Mouse (Mus musculus) liver, embryonic 14.5 days (tissue): ENCODE data around the gene Rxfp2.

Experiments
- CTCF ChIP-seq: IDR thresholded peaks from 2 replicates; pipeline ENCODE4 v1.5.1; 2016; ENCODE audit warnings: antibody characterized with exemption, low read depth, control low read depth
- EP300 ChIP-seq: IDR thresholded peaks from 2 replicates; pipeline ENCODE4 v1.6.1; 2016; ENCODE audit warnings: antibody characterized with exemption, low read depth

GRCm38 (mm10) chr5:149970261-149970660 lies 48.2 kb upstream of the Rxfp2 start:
- TF ChIP-seq CTCF, result no peak
- TF ChIP-seq EP300, result no peak
